In the genomic region with DNA sequence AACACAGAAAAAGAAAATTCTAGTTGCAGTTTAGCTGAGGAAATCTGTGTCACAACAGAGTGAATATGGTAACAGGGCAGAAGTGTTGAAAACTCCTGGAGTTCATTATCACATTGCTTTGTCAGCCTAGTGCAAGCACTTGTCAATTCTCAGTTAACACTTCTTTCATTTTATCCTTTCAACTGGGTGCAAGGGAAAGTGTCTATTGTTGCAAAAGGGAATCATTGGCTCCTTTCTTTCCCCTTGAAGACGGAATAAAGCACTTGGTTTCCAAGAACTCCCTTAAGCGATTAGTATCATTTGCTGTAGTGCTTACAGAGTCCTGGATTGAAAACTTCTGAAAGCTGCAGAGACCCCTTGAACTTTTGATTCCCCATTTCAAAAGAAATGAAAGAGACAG, we compare ENCODE assay signal across 22 mouse cellular contexts.
A peak's percentile ranks its signal among the peaks of the same experiment; 100 is the strongest.
DNase-seq lines count a peak whose midpoint lies in the region; ATAC-seq and TF ChIP-seq lines count a peak whose summit lies in the region.
"Had no signal": no experiment of that assay in that cellular context is flagged by ENCODE, and none has a peak within 500 bp of the region (broad histone marks: within the 10 kb centered on the region; RNA-seq: fewer than 3 reads in every experiment).

No protein-coding gene starts in this region.

- no peak for ATAC-seq in hindbrain, embryonic 11.5 days (ENCODE audit: low FRiP score)
- no peak for ATAC-seq in hindbrain, embryonic 14.5 days (ENCODE audit: low FRiP score)
- ATAC-seq in forebrain, embryonic 16.5 days, result peak; percentile 67; the same call in 1 of the 2 replicates
- ATAC-seq: activated CD4-positive, CD25-positive, alpha-beta regulatory T cell, adult 4 months; hindbrain, postnatal 0 days; inflammation-experienced regulatory T-cells, adult 6 months; intestine, embryonic 16.5 days had no signal

- H3K9me3 ChIP-seq in hindbrain, embryonic 11.5 days (ENCODE audit: control insufficient read depth, low read length), result no peaks in the 10 kb centered on the region
- H3K9me3 ChIP-seq in hindbrain, embryonic 14.5 days (ENCODE audit: control insufficient read depth, low read length), result no peaks in the 10 kb centered on the region
- H3K9me3 ChIP-seq in forebrain, embryonic 16.5 days (ENCODE audit: control insufficient read depth, low read length), result no peaks in the 10 kb centered on the region
- H3K9me3 ChIP-seq: hindbrain, embryonic 13.5 days had no signal

- 38% methylated on average over 2 of the region's 2 CpGs for WGBS in hindbrain, embryonic 11.5 days
- WGBS in hindbrain, embryonic 14.5 days, result 38% methylated on average over 2 of the region's 2 CpGs
- whole genome bisulfite sequencing in forebrain, embryonic 16.5 days, result 11% methylated on average over 2 of the region's 2 CpGs

- H3K27me3 ChIP-seq in hindbrain, embryonic 11.5 days (ENCODE audit: control insufficient read depth, insufficient read depth, low read length), result no peaks in the 10 kb centered on the region
- H3K27me3 ChIP-seq in hindbrain, embryonic 14.5 days (ENCODE audit: control insufficient read depth, insufficient read depth, low read length), result no peaks in the 10 kb centered on the region
- H3K27me3 ChIP-seq in forebrain, embryonic 16.5 days (replicated peaks; ENCODE audit: control insufficient read depth, insufficient read depth, low read length), result no peaks in the 10 kb centered on the region
- H3K27me3 ChIP-seq: hindbrain, embryonic 13.5 days had no signal

- H3K4me1 ChIP-seq in hindbrain, embryonic 11.5 days (replicated peaks; ENCODE audit: control insufficient read depth, insufficient read depth, low read length), result no peaks in the 10 kb centered on the region
- H3K4me1 ChIP-seq in hindbrain, embryonic 14.5 days (replicated peaks; ENCODE audit: control insufficient read depth, insufficient read depth, low read length), result no peaks in the 10 kb centered on the region
- no peaks in the 10 kb centered on the region for H3K4me1 ChIP-seq in forebrain, embryonic 16.5 days (replicated peaks; ENCODE audit: control insufficient read depth, insufficient read depth, low read length)
- H3K4me1 ChIP-seq: hindbrain, embryonic 13.5 days had no signal

- TF ChIP-seq POLR2A in brain, embryonic 14.5 days (IDR thresholded peaks at IDR 0.05; ENCODE audit: borderline replicate concordance, extremely low read depth, insufficient read depth, insufficient read length, poor library complexity, severe bottlenecking), result no peak

- intact Hi-C loops in gastrocnemius, adult 2 months (cut with DNase I), result no loop called here

- no peak overlapping the region for H3K9ac ChIP-seq in hindbrain, embryonic 11.5 days (ENCODE audit: low read depth, low read length)
- no peak overlapping the region for H3K9ac ChIP-seq in hindbrain, embryonic 14.5 days
- H3K9ac ChIP-seq in forebrain, embryonic 16.5 days (replicated peaks; ENCODE audit: low read depth, low read length), result no peak overlapping the region
- H3K9ac ChIP-seq: hindbrain, embryonic 13.5 days had no signal

- no peak for TF ChIP-seq CTCF in brain, embryonic 14.5 days (IDR thresholded peaks at IDR 0.05; ENCODE audit: borderline replicate concordance, extremely low read depth, insufficient read depth, insufficient read length)
- no peak for TF ChIP-seq CTCF in gastrocnemius, adult 2 months (IDR thresholded peaks at IDR 0.05)

- H3K4me3 ChIP-seq in hindbrain, embryonic 11.5 days (ENCODE audit: low read depth, low read length), result no peak overlapping the region
- H3K4me3 ChIP-seq in hindbrain, embryonic 14.5 days (replicated peaks; ENCODE audit: low read length), result no peak overlapping the region
- H3K4me3 ChIP-seq in forebrain, embryonic 16.5 days (replicated peaks; ENCODE audit: low read length), result no peak overlapping the region
- no peak overlapping the region for H3K4me3 ChIP-seq in gastrocnemius, adult 2 months
- H3K4me3 ChIP-seq: hindbrain, embryonic 13.5 days had no signal

- DNase-seq in embryo, embryonic 10.5 days (ENCODE audit: low spot score), result peak; percentile 1
- DNase-seq in embryo, embryonic 11 days, result no peak
- DNase-seq in hindbrain, embryonic 11.5 days (ENCODE audit: low spot score), result peak; percentile 1
- no peak for DNase-seq in hindbrain, embryonic 14.5 days (ENCODE audit: low spot score)
- DNase-seq in brain, embryonic 14.5 days (ENCODE audit: low read depth), result peak; percentile 80
- no peak for DNase-seq in natural killer cell, adult 2 months (ENCODE audit: low spot score in 2 of 2)
- DNase-seq in gastrocnemius, adult 2 months, result no peak
- DNase-seq: adrenal gland, adult 8-10 months; adrenal gland, postnatal 25 days; cerebellum, adult 18-20 months; cerebellum, adult 9-11 months; cerebellum, postnatal 25 days; gastrocnemius, postnatal 14 days; heart, adult 11 months; kidney, adult 18-20 months had no signal

- H3K4me2 ChIP-seq in hindbrain, embryonic 11.5 days (replicated peaks; ENCODE audit: low read depth, low read length), result no peak overlapping the region
- no peak overlapping the region for H3K4me2 ChIP-seq in hindbrain, embryonic 14.5 days (replicated peaks)
- H3K4me2 ChIP-seq in forebrain, embryonic 16.5 days (ENCODE audit: low read length), result no peak overlapping the region
- H3K4me2 ChIP-seq: heart, embryonic 11.5 days; hindbrain, embryonic 13.5 days had no signal

- no peak overlapping the region for H3K27ac ChIP-seq in hindbrain, embryonic 11.5 days (ENCODE audit: low read depth, low read length)
- no peak overlapping the region for H3K27ac ChIP-seq in hindbrain, embryonic 14.5 days
- no peak overlapping the region for H3K27ac ChIP-seq in forebrain, embryonic 16.5 days (ENCODE audit: low read length)
- no peak overlapping the region for H3K27ac ChIP-seq in gastrocnemius, adult 2 months
- H3K27ac ChIP-seq: hindbrain, embryonic 13.5 days; hindbrain, postnatal 0 days had no signal

- no peaks in the 10 kb centered on the region for H3K36me3 ChIP-seq in hindbrain, embryonic 11.5 days (ENCODE audit: control insufficient read depth, insufficient read depth, low read length)
- H3K36me3 ChIP-seq in hindbrain, embryonic 14.5 days (replicated peaks; ENCODE audit: control insufficient read depth, insufficient read depth), result no peaks in the 10 kb centered on the region
- H3K36me3 ChIP-seq in forebrain, embryonic 16.5 days (ENCODE audit: control insufficient read depth, insufficient read depth), result no peaks in the 10 kb centered on the region
- H3K36me3 ChIP-seq: hindbrain, embryonic 13.5 days had no signal

Comparison
In these comparisons a context has a peak if more than half of its experiments do, and no peak if none do; other contexts are left out.
1. DNase-seq: peak in embryo, embryonic 10.5 days (single experiment), hindbrain, embryonic 11.5 days (single experiment) and brain, embryonic 14.5 days (single experiment); none in embryo, embryonic 11 days (single experiment), hindbrain, embryonic 14.5 days (single experiment), natural killer cell, adult 2 months (0 of 2) and gastrocnemius, adult 2 months (single experiment).